Mouse (Mus musculus) hindbrain, postnatal 0 days (tissue): ENCODE measurements around the gene Mms19. TPM values are rescaled to one million over a fixed set of nuclear protein-coding genes. Genes with fewer than 3 reads are reported as not detected.
A peak's percentile ranks its signal among the peaks of the same experiment; 100 is the strongest.

ENCODE experiments used
- ATAC-seq: fragments of 200-750 bp; cut with Nextera tagmentation; 2 replicates; pipeline ENCODE4 v1.8.0; 2017; ENCODE audit warnings: mild to moderate bottlenecking, moderate TSS enrichment, moderate library complexity
- DNase-seq: peaks from one replicate; pipeline ENCODE4 v3.0.0-alpha.2; 2015; ENCODE audit warnings: low spot score
- H3K27ac ChIP-seq: fragments of 300-500 bp; sonication (generic); 2 replicates; pipeline ENCODE4 v1.5.1; 2014; ENCODE audit warnings: mild to moderate bottlenecking
- H3K27me3 ChIP-seq: fragments of 300-500 bp; sonication (generic); 2 replicates; pipeline ENCODE4 v1.6.1; 2014; ENCODE audit warnings: low read length, mixed read lengths; ENCODE audit not compliant: insufficient read depth
- H3K36me3 ChIP-seq: fragments of 300-500 bp; sonication (generic); 2 replicates; pipeline ENCODE4 v1.6.1; 2014; ENCODE audit warnings: low read length, mixed read lengths; ENCODE audit not compliant: insufficient read depth
- H3K4me1 ChIP-seq: fragments of 300-500 bp; sonication (generic); 2 replicates; pipeline ENCODE4 v1.6.1; 2014; ENCODE audit warnings: antibody characterized with exemption, low read length, mixed read lengths; ENCODE audit not compliant: insufficient read depth
- H3K4me2 ChIP-seq: fragments of 300-500 bp; sonication (generic); 2 replicates; pipeline ENCODE4 v1.6.1; 2014; ENCODE audit warnings: low read depth, mild to moderate bottlenecking, low read length, moderate library complexity, mixed read lengths
- H3K4me3 ChIP-seq: fragments of 300-500 bp; sonication (generic); 2 replicates; pipeline ENCODE4 v1.5.1; 2014; ENCODE audit warnings: low read length
- H3K9ac ChIP-seq: fragments of 300-500 bp; sonication (generic); replicated peaks from 2 replicates; pipeline ENCODE4 v1.6.1; 2014; ENCODE audit warnings: mild to moderate bottlenecking, low read length, moderate library complexity, mixed read lengths
- H3K9me3 ChIP-seq: fragments of 300-500 bp; sonication (generic); 2 replicates; pipeline ENCODE4 v1.6.1; 2016; ENCODE audit warnings: low read length, mixed read lengths
- CTCF ChIP-seq: IDR thresholded peaks from 2 replicates; pipeline ENCODE4 v1.5.1; 2016; ENCODE audit warnings: antibody characterized with exemption, control low read depth, low read depth
- WGBS: fragments of 180-500 bp; shearing (Covaris S2); extraction: QIAGEN DNeasy Blood & Tissue Kit; methylation state at CpG from one replicate; pipeline ENCODE4 v1.1.7; 2014; 5-methylcytosine and 5-hydroxymethylcytosine counted together
- polyA plus RNA-seq: library from polyadenylated mRNA; unstranded; fragments of >200 nt; fragmentation: Nextera tagmentation; extraction: Ambion mirVana; gene quantifications from 2 replicates; pipeline ENCODE4 v1.2.1, GENCODE M21; 2015
- total RNA-seq: library from RNA; depleted of rRNA; stranded (reverse); fragments of >200 nt; gene quantifications from 2 replicates; pipeline ENCODE4 v1.2.3, GENCODE M21; 2014

The Mms19 gene
- total and polyA plus RNA-seq, 2 experiments from 2014 or later = 28.8 to 54.8 TPM

DNA sequence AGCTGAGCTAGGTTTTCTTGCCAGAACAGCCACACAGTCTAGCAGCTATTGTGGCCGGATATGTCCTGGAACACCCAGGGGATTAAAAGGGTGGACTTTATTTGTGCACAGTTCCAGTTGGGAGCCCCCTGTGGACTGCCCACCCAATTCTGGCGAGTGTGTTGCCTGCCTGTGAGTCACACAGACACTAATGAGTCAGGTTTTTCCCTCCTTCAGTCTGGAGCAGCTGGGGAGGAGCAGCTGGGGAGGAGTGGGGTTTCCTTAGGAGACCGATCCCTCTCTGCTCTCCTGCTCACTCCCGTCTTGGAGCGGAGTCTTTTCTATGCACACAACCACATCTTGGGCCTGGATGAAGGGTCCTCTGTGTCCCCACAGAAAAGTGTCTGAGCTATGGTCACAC is 35.9 kb upstream of the Mms19 start:
- no peak for DNase-seq
- Histone ChIP-seq H3K4me2 (no peak overlapping the region), H3K4me3 (no peak overlapping the region), H3K27ac (peak overlapping the region; percentile 1; the same call in 1 of the 2 replicates), H3K9me3 (no peaks in the 10 kb centered on the region), H3K27me3 (no peaks in the 10 kb centered on the region), H3K4me1 (no peaks in the 10 kb centered on the region), H3K36me3 (no peaks in the 10 kb centered on the region), H3K9ac (no peak overlapping the region)
- 47% methylated on average over 5 of the region's 5 CpGs for WGBS
- TF ChIP-seq CTCF = no peak
- ATAC-seq = no peak; the same call in 1 of the 2 replicates

DNA sequence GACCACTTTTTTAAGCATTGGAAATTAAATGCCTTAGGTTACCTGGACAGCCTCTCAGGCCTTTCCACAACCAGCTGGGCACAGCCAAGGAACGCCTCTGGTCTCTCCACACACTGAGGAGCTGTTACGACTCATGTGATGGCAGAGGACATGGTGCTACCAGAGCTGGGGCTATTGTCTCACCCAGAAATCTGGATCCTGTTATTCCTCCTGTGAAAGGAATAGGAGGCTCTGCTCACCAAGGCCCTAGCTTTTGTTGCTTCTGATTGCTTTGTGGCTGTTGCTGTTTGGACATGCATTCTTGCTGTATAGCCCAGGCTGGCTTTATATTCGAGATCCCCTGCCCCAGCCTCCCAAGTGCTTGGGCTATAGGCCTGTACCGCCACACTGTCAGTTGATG is 35.3 kb upstream of the Mms19 start:
- ATAC-seq = no peak
- WGBS = 70% methylated on average over 4 of the region's 4 CpGs
- no peak overlapping the region for H3K9ac ChIP-seq

DNA sequence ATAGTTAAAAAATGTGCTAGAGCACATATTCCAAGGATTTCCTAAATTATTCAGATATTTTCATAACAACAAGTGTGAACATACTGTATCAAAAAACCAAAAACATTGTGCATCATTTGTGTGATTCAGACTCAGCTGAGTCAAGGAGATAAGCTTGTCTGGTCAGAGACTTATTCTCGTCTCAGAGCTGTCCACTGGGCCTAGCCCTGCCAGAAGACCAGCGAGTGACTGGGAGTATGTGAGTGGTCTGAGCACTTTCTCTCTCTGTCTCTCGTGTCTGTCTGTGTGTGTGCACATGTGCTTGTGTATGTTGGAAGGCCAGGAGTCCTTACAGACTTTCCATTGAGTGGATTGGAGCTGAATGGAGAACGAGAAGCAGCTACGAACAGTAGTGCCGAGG is 34.0 kb upstream of the Mms19 start:
- H3K9ac ChIP-seq = no peak overlapping the region
- H3K4me2 ChIP-seq = no peak overlapping the region
- 85% methylated on average over 6 of the region's 6 CpGs for WGBS
- no peak overlapping the region for H3K27ac ChIP-seq
- H3K9me3 ChIP-seq = no peaks in the 10 kb centered on the region
- DNase-seq (no peak), ATAC-seq (no peak)
- H3K4me1 ChIP-seq = no peaks in the 10 kb centered on the region; the same call in 1 of the 2 replicates
- H3K27me3 ChIP-seq = no peaks in the 10 kb centered on the region
- no peak for TF ChIP-seq CTCF
- no peaks in the 10 kb centered on the region for H3K36me3 ChIP-seq
- H3K4me3 ChIP-seq = no peak overlapping the region

More for the DNA sequence above, 35.3 kb upstream of the Mms19 start:
- Histone ChIP-seq H3K4me2 (no peak overlapping the region), H3K4me3 (no peak overlapping the region), H3K36me3 (no peaks in the 10 kb centered on the region), H3K27ac (peak overlapping the region; percentile 32; the same call in 1 of the 2 replicates), H3K27me3 (no peaks in the 10 kb centered on the region), H3K4me1 (no peaks in the 10 kb centered on the region), H3K9me3 (no peaks in the 10 kb centered on the region)
- TF ChIP-seq CTCF = no peak
- DNase-seq = no peak

DNA sequence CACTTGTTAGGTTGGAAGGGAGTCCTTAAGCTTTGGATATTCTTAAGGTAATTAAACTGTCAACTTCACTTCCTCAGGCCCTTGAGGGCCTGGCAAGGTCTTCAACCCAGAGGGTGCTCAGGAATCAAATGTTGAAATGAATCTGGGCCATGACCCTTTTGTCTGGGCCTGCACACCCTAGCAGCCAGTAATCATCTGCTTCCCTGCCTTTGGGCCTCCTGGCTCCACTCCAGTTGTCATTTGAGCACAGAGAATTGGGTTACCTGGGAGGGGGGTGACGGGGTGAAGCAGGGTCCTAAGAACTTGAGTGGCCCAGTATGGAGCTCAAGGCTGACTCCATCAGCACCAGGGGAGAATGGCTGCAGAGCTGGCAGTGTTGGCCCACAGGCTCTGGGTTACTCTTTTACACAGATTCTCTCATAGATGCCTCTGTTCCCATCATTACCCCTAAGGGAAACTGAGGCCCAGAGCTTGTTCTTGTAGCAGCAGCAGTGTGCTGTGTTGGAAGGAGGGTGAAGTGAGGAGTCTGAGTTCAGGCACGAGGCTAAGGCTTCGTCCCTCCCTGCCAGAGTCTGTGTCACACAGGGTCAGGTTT is 33.4 kb upstream of the Mms19 start:
- Histone ChIP-seq H3K36me3 (no peaks in the 10 kb centered on the region), H3K4me1 (no peaks in the 10 kb centered on the region; the same call in 1 of the 2 replicates), H3K27ac (no peak overlapping the region), H3K27me3 (no peaks in the 10 kb centered on the region), H3K4me2 (no peak overlapping the region), H3K4me3 (no peak overlapping the region), H3K9ac (no peak overlapping the region), H3K9me3 (no peaks in the 10 kb centered on the region)
- TF ChIP-seq CTCF = no peak
- 89% methylated on average over 3 of the region's 3 CpGs for WGBS
- DNase-seq (no peak), ATAC-seq (no peak)

DNA sequence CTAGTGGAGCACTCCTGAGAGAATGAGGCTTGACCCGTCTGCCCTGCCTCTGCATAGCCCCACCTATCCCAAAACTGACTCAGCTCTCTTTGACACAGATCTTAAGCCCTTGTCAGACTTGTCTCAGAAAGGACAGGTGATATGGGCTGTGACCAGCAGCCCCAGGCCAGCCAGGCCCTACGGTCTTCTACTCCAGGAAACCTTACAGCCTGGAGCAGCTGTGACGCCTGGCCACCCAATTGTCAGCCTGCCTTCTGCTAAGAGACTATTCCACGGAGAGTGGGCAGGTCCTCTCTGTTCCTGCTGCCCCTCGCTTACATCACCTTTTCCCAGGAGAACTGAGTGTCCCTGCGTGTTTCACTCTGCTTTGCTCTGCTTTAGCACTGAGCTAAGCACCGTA is 30.2 kb upstream of the Mms19 start:
- Histone ChIP-seq H3K4me2 (no peak overlapping the region), H3K27me3 (no peaks in the 10 kb centered on the region), H3K4me1 (no peaks in the 10 kb centered on the region; the same call in 1 of the 2 replicates), H3K9ac (no peak overlapping the region), H3K9me3 (no peaks in the 10 kb centered on the region), H3K36me3 (no peaks in the 10 kb centered on the region), H3K4me3 (no peak overlapping the region), H3K27ac (no peak overlapping the region)
- ATAC-seq = no peak
- WGBS = 82% methylated on average over 7 of the region's 7 CpGs
- no peak for DNase-seq
- TF ChIP-seq CTCF = no peak

DNA sequence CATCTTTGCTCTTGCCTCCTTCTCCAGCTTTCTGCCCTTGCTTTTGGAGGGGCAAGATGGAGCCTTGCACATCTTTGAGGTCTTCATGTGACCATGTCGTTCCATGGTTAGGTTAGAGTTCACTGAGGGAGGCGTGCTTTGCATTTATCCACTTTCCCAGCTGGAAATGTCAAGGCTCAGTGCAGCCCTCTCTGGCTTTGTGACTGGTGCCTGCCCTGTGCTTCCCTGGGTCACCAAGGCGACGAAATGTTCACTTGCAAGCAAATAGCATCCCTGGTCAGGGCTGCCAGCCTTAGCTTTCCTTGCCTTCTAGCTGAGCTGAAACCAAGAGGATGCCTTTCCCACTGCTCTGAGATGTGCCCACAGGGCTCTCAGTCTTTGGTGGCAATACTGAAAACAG is 29.5 kb upstream of the Mms19 start:
- peak; percentile 44 for DNase-seq
- no peaks in the 10 kb centered on the region; the same call in 1 of the 2 replicates for H3K4me1 ChIP-seq
- H3K27ac ChIP-seq = 0 out of 2 replicates have a peak overlapping the region, but pooled peaks have one; percentile 7
- no peak overlapping the region for H3K4me3 ChIP-seq
- H3K27me3 ChIP-seq = no peaks in the 10 kb centered on the region
- TF ChIP-seq CTCF = no peak
- 0 out of 2 replicates have a peak, but pooled peaks have one; percentile 40 for ATAC-seq
- no peak overlapping the region for H3K9ac ChIP-seq
- H3K4me2 ChIP-seq = no peak overlapping the region
- H3K36me3 ChIP-seq = no peaks in the 10 kb centered on the region
- H3K9me3 ChIP-seq = no peaks in the 10 kb centered on the region
- 43% methylated on average over 4 of the region's 4 CpGs for WGBS

DNA sequence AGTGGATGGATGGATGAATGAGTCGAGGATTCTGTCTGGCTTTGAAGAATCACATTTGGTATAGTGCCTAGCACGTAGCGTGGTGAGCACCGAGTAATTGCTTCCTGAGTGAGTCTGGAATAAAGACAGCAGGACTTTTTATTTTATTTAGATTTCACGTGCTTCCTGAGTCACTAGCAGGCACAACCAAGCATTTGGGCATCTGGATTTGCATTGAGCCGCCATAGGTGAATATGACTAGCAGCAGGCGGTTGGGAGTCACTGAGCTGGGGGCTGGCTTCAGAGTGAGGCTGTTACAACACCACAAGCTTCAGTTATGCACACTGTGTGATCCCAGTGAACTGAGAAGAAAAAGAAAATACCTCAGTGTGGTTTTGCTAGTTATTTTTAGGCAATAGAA is 28.1 kb upstream of the Mms19 start:
- Histone ChIP-seq H3K4me3 (no peak overlapping the region), H3K4me2 (no peak overlapping the region), H3K9me3 (no peaks in the 10 kb centered on the region), H3K36me3 (no peaks in the 10 kb centered on the region), H3K9ac (no peak overlapping the region), H3K27ac (no peak overlapping the region; the same call in 1 of the 2 replicates), H3K4me1 (no peaks in the 10 kb centered on the region; the same call in 1 of the 2 replicates), H3K27me3 (no peaks in the 10 kb centered on the region)
- ATAC-seq (no peak), DNase-seq (no peak)
- TF ChIP-seq CTCF = no peak
- 67% methylated on average over 7 of the region's 7 CpGs for WGBS
